Mouse (Mus musculus) ES-Bruce4 (cell line): ENCODE measurements at regions not wholly inside any gene's neighbourhood (a gene's known extent, or its start where the extent isn't known, plus 50 kb on each side); places are given as distances from the start of the nearest gene placed in this dataset.

Experiments used
- CTCF ChIP-seq: IDR thresholded peaks from one replicate; pipeline ENCODE4 v1.8.1; 2011; ENCODE audit warnings: low read depth, low read length
- POLR2A ChIP-seq: IDR thresholded peaks from one replicate; pipeline ENCODE4 v1.8.1; 2011; ENCODE audit warnings: low read length; ENCODE audit not compliant: insufficient read depth

GRCm38 (mm10) chr13:28583617-28584016 is 326.3 kb downstream of the Gm11361 start:
- no peak for TF ChIP-seq POLR2A
- TF ChIP-seq CTCF: no peak
